Mouse (Mus musculus) left cerebral cortex, postnatal 14 days (tissue): ENCODE results near the gene Fhl2. TPM values are rescaled to one million over a fixed set of nuclear protein-coding genes. Genes with fewer than 3 reads are reported as not detected.
A peak's percentile ranks its signal among the peaks of the same experiment; 100 is the strongest.
"Not testable (repeated sequence)": the region's sequence is repeated elsewhere in the genome, so short reads cannot be mapped to it uniquely, and the experiment has no call there.

Experiments used
- DNase-seq, 2 experiments: peaks; one replicate each; pipeline ENCODE4 v3.0.0; 2021 to 2022; ENCODE audit warnings: low spot score in 2 of 2, mixed read lengths in 1 of 2
- intact Hi-C: fragments of 180-260 bp; cut with DNase I; formaldehyde crosslinking; loops from one replicate; pipeline ENCODE4 v1.15.1; 2025
- total RNA-seq, 2 experiments: library from RNA; stranded (reverse); gene quantifications; 2 replicates each; pipeline ENCODE4 v1.2.3; 2021

Fhl2 gene
- total RNA-seq, 2 experiments from 2014 or later, result 48.4 to 55.9 TPM

GRCm38 (mm10) chr1:43199210-43199866 is 2.6 kb upstream of the Fhl2 start:
- peak; percentile 22 to 48 for DNase-seq
- intact Hi-C loops, result no loop called here

DNA sequence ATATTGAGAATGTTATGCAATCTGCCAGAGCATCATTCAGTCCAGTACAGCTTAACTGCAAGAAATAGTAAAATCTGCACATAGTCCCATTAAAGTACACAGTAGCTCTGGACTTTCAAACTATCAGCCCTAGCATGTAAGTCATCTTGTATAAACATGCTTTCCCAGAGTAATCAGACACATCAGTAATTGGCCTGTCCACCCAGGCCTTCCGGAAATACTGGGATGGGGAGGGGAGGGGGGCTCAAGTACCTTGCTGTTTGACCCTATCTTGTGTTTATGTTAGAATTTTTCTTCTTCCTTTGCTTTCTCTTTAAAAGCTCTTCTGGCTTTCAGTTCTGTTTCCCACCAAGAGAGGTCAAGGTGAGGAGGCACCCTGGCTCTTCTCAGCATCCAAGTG is 725 bp downstream of the Fhl2 start:
- no peak for DNase-seq
- intact Hi-C loops, result no loop called here

GRCm38 (mm10) chr1:43193423-43193822 is 3.4 kb downstream of the Fhl2 start:
- intact Hi-C loops, result no loop called here
- DNase-seq, result no peak

DNA sequence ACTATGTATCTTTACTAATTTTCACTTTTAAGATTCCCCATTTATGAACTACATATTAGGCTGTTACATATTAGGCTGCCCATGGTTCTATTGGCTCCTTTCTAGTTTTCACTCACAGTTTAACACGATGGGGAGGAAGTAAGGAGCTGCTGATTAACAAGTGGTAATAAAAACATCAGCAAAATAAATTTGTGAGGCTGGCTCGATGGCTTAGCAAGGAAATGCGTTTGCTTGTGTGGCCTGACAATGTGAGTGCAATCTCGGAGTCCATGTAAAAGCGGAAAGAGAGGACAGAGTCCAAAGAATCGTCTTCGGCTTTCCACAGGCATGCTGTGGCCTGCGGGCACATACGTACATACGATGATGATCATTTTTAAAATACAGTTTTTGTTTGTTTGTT is 4.3 kb downstream of the Fhl2 start:
- intact Hi-C loops, result no loop called here
- no peak for DNase-seq

DNA sequence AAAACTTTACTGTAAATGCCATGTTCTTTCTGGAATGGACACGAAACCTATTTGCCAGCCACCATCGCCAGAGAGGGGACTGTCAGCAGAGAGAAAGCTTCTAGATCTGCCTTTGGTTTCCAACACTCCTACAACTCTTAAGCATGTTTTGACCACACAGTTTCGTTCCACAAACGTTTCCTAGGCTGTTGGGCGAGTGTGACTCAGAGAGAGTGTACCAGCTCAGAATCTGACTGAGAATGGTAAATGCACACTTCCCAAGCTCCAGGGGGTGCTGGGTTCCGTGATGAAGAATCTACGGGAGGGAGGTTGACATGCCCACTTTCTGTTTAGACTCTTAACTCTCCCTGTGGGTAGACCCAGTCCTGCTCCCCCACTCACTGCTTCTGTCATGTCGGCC is 5.7 kb downstream of the Fhl2 start:
- peak in 1 of 2 experiments; percentile 29 for DNase-seq
- intact Hi-C loops, result no loop called here

- intact Hi-C loops, DNase-seq: not testable (repeated sequence)
Measured at GRCm38 (mm10) chr1:43188893-43189292, 7.9 kb downstream of the Fhl2 start.

GRCm38 (mm10) chr1:43186334-43186733 is 10.4 kb downstream of the Fhl2 start:
- intact Hi-C loops, result no loop called here
- DNase-seq, result no peak

- intact Hi-C loops, result no loop called here
- DNase-seq, result no peak
Measured at GRCm38 (mm10) chr1:43180912-43181311, 15.9 kb downstream of the Fhl2 start.

GRCm38 (mm10) chr1:43178780-43179179 is 18.0 kb downstream of the Fhl2 start:
- intact Hi-C loops, result loop anchor here (5.0 kb wide), 1 partner anchor 41 kb away; no protein-coding TSS in a partner anchor
- peak; percentile 43 to 83 for DNase-seq

GRCm38 (mm10) chr1:43178378-43178777 is 18.4 kb downstream of the Fhl2 start:
- DNase-seq, result peak in 1 of 2 experiments; percentile 67
- intact Hi-C loops, result loop anchor here (5.0 kb wide), 1 partner anchor 41 kb away; no protein-coding TSS in a partner anchor

- intact Hi-C loops, result no loop called here
- no peak for DNase-seq
Measured at GRCm38 (mm10) chr1:43173283-43174226, 23.2 kb downstream of the Fhl2 start.

DNA sequence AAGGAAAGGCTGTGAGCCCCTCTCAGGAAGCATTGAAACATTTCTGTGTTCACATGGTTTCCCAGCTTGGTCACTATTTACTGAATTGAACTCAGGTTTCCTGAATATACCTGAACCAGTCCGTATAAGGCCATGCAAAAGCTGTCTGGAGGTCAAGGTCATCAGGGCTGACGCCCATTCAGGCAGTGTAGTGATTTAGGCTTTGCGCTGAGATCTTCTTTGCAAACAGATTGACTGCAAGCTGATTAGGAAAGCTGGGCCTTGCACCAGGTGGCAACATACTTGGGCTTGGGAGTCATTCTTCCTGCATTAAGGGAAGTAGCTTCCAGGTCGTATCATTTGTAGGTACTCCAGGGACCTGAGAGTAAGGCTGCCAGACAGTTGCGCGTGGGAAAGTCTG is 25.0 kb downstream of the Fhl2 start:
- no peak for DNase-seq
- intact Hi-C loops, result no loop called here

- intact Hi-C loops, result no loop called here
- no peak for DNase-seq
Measured at GRCm38 (mm10) chr1:43171093-43171492, 25.7 kb downstream of the Fhl2 start.

DNA sequence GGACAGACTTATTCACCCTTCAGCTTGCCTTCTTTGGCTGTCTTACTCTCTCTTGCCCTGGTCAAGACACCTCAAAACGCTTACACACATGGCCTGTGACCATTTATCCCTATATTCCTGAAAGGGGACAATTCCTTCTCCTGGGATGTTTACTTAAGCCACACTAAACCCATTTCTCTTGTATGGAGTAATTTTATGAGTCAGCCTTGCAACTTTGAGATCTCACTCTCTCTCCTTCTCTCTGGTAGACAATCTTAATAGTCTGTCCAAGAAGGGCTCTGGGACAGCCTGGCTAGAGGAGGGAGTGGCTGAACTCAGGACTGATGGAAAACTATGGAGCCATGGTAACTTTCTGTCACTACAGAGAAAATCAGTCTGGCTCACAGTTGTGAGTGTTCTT is 27.1 kb downstream of the Fhl2 start:
- no peak for DNase-seq
- intact Hi-C loops, result no loop called here

DNA sequence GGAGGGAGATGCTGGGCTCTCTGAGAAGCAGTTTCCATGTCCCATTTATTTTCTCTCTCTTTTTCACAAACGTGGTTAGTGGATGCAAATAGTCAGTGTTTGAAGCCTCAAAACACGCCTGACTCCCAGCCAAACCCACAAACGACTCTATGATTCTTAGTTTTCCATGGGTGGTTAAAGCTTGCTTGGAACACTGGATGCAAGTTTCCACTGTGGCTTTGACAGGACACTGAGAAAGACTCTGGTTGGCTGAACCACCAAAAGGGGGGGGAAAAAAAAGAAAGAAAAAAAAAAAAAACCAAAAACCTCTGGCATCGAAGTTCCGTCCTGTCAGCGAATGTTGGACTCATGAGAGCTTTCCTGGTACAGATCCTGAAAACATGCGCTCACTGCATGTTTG is 27.6 kb downstream of the Fhl2 start:
- intact Hi-C loops, result no loop called here
- DNase-seq, result no peak

DNA sequence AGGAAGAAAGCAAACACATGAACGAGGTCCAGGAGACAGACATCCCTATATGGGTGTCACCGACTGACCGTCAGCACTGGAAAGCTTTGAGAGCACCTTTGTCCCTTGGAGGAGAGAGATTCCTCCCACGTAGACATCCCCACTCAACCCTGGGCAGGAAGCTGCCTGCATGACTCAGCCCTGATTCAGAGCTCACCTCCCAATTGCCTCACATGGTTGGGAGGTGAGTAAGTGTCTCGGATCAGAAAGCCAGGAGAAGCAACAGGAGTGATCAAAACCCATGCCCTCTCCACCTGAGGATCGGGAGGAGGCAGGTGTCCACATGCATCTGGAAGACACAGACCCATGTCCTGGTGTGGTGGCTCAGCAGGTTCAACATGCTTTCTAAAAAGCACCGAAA is 28.2 kb downstream of the Fhl2 start:
- intact Hi-C loops, result no loop called here

GRCm38 (mm10) chr1:43168026-43168425 is 28.8 kb downstream of the Fhl2 start:
- DNase-seq, result no peak
- intact Hi-C loops, result no loop called here

More for the DNA sequence above, 28.2 kb downstream of the Fhl2 start:
- DNase-seq, result no peak

DNA sequence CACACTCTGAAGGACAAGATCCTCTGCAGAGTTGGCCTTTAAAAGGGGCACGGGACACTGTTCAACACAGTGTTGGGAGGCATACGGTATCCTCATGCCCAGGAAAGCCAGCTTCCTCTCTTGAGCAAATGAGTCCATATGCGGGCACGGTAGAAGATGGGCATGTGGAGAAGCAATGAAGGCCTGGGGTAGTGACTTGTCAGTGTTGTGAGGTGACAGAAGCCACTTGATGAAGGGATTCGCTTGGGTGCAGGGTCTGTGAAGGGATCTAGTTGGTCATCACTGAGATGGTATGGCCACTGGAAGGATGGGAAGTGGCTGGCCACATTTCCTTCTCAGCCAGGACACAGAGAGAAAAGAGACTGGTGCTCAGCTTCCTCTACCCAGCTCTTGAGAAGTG is 32.2 kb downstream of the Fhl2 start:
- no peak for DNase-seq
- intact Hi-C loops, result no loop called here

DNA sequence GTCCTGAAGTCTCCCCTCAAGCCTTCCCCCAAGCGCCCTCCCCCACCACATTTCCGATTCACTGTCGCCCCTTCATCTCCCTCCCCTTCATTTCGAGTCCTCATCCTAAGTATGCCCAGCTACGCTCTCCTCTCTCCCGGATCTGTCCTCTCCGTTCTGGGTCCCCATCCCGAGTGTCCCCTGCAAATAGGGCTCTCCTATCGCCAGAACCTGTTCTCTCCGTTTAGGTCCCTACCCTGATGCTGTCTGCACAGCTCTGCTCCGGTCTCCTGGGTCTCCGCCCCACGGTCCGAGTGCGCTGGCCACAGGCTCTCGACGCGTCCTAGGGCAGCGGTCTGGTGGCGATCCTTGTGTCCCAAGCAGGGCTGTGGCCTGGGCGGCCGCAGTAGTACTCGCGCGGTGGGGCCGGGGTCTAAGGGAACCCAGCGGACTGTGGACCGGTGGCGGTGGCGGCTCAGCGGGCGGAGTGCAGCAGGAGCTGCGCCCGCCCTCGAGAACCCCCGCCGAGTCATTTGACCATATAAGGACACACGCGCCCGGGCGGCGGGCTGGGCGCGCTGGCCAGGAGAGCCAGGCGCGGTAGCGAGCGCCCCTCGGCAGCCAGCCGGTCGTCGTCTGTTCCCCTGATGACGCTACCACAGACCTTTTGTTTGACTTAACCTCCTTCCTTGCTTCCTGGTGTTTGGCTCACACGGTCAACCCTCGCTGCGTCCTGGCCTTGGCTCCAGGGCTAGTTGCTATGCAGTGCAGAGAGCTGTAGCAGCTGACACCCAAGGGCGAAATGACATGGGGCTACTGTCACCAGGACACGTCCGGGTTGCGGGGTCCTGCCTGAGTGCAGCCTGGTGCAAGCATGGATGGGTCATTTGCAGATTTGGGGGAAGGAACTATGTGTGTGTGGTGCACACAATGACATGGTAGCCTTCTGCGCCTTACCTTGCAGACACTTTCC is 33.0 kb downstream of the Fhl2 start:
- intact Hi-C loops, result no loop called here
- peak; percentile 67 to 74 for DNase-seq

DNA sequence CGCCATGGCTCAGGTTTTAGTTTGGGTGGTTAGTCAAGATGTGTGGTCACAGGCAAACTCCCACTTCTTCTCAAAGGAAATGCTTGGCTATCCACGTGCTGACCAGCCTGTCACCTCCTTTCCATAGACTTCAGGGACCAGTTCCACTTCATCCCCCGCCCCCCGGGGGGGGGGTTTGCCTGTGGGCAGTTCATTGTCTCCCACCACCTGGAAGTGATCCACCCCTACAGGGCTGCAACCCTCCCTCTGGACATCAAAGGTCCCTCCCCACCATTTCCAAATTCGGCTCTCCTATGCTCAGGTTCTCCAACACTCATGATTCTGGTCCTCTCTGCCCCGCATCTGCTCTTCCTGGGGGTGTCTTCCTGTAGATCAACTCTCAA is 33.7 kb downstream of the Fhl2 start:
- intact Hi-C loops, result no loop called here
- DNase-seq, result no peak
